8 mouse cellular contexts compared by ENCODE assay signal in genomic region chr4:133005233-133005632, GRCm38 (mm10). TPM values are rescaled to one million over a fixed set of nuclear protein-coding genes. Genes with fewer than 3 reads are reported as not detected.
A peak's percentile ranks its signal among the peaks of the same experiment; 100 is the strongest.
DNase-seq lines count a peak whose midpoint lies in the region; ATAC-seq and TF ChIP-seq lines count a peak whose summit lies in the region.

No protein-coding gene starts in this region.

- DNase-seq in left cerebral cortex, adult 18-20 months (ENCODE audit: low spot score in 2 of 2), result peak; percentile 64 to 83
- DNase-seq in left cerebral cortex, adult 11 months (ENCODE audit: low spot score), result no peak
- peak; percentile 83 for DNase-seq in heart, postnatal 0 days (ENCODE audit: low spot score)
- DNase-seq in layer of hippocampus, postnatal 10 days (ENCODE audit: low spot score in 2 of 2), result peak; percentile 84 to 87
- peak; percentile 91 for DNase-seq in midbrain, embryonic 14.5 days
- DNase-seq in testis, postnatal 10 days (ENCODE audit: low spot score), result peak; percentile 84

- H3K27me3 ChIP-seq in heart, postnatal 0 days (ENCODE audit: control insufficient read depth, insufficient read depth, low read length), result no peaks in the 10 kb centered on the region
- H3K27me3 ChIP-seq in midbrain, embryonic 14.5 days (ENCODE audit: control insufficient read depth, insufficient read depth, low read length), result peaks cover 7% of the 10 kb centered on the region

- H3K4me3 ChIP-seq in cortical plate, adult 2 months (ENCODE audit: insufficient read depth, low read length), result no peak overlapping the region
- H3K4me3 ChIP-seq in heart, postnatal 0 days (ENCODE audit: low read depth, low read length), result no peak overlapping the region
- H3K4me3 ChIP-seq in midbrain, embryonic 14.5 days (replicated peaks; ENCODE audit: low read depth, low read length), result no peak overlapping the region

- WGBS in heart, postnatal 0 days, result 5% methylated on average over 3 of the region's 3 CpGs
- WGBS in midbrain, embryonic 14.5 days, result 3% methylated on average over 3 of the region's 3 CpGs

- H3K36me3 ChIP-seq in heart, postnatal 0 days (replicated peaks; ENCODE audit: control insufficient read depth, insufficient read depth, low read length), result no peaks in the 10 kb centered on the region
- no peaks in the 10 kb centered on the region for H3K36me3 ChIP-seq in midbrain, embryonic 14.5 days (ENCODE audit: control insufficient read depth, insufficient read depth, low read length)

- H3K9me3 ChIP-seq in heart, postnatal 0 days (replicated peaks; ENCODE audit: control insufficient read depth, low read length), result no peaks in the 10 kb centered on the region
- no peaks in the 10 kb centered on the region for H3K9me3 ChIP-seq in midbrain, embryonic 14.5 days (ENCODE audit: control insufficient read depth, low read length)

- no peak for TF ChIP-seq EP300 in heart, postnatal 0 days (IDR thresholded peaks at IDR 0.05; ENCODE audit: low read depth)

- H3K27ac ChIP-seq in cortical plate, adult 2 months (ENCODE audit: insufficient read depth, low read length), result no peak overlapping the region
- H3K27ac ChIP-seq in heart, postnatal 0 days (ENCODE audit: low read depth), result no peak overlapping the region
- no peak overlapping the region for H3K27ac ChIP-seq in midbrain, embryonic 14.5 days (replicated peaks; ENCODE audit: low read depth, low read length)

- peak; percentile 100 for TF ChIP-seq CTCF in cortical plate, adult 2 months (IDR thresholded peaks at IDR 0.05; ENCODE audit: extremely low read depth, insufficient read depth, low read length)
- peak; percentile 100 for TF ChIP-seq CTCF in heart, postnatal 0 days (IDR thresholded peaks at IDR 0.05; ENCODE audit: low read depth)

- no peak overlapping the region for H3K4me2 ChIP-seq in heart, postnatal 0 days (ENCODE audit: low read depth, low read length)
- no peak overlapping the region for H3K4me2 ChIP-seq in midbrain, embryonic 14.5 days (ENCODE audit: low read length)

- no peak overlapping the region for H3K9ac ChIP-seq in heart, postnatal 0 days (replicated peaks; ENCODE audit: low read depth, low read length)
- H3K9ac ChIP-seq in midbrain, embryonic 14.5 days (replicated peaks; ENCODE audit: low read length), result no peak overlapping the region

- no peaks in the 10 kb centered on the region for H3K4me1 ChIP-seq in cortical plate, adult 2 months (ENCODE audit: control insufficient read depth, insufficient read depth, low read length)
- H3K4me1 ChIP-seq in heart, postnatal 0 days (ENCODE audit: control insufficient read depth, insufficient read depth), result peaks cover 9% of the 10 kb centered on the region; the same call in 1 of the 2 replicates
- H3K4me1 ChIP-seq in midbrain, embryonic 14.5 days (ENCODE audit: control insufficient read depth, insufficient read depth, low read length), result peaks cover 12% of the 10 kb centered on the region

- peak; percentile 46 for ATAC-seq in activated CD4-positive, CD25-positive, alpha-beta regulatory T cell, adult 4 months
- peak; percentile 30; the same call in 1 of the 2 replicates for ATAC-seq in heart, postnatal 0 days (ENCODE audit: insufficient read depth, low read depth)
- ATAC-seq in midbrain, embryonic 14.5 days (ENCODE audit: low FRiP score, low TSS enrichment), result peak; percentile 48; the same call in 1 of the 2 replicates

- no peak for TF ChIP-seq POLR2A in cortical plate, adult 2 months (IDR thresholded peaks at IDR 0.05; ENCODE audit: extremely low read depth, insufficient read depth, low read length)

RNA-seq across cellular contexts. Expression of gene Ahdc1, which starts 5.8 kb away (rescaled TPM):
- total RNA-seq in left cerebral cortex, adult 18-20 months (2021), result 100 to 1,000 TPM; 108 to 121 TPM
- 1 to 10 TPM; 2.1 TPM for polyA plus RNA-seq in activated CD4-positive, CD25-positive, alpha-beta regulatory T cell, adult 4 months (2017; shearing (Covaris generic))
- polyA plus RNA-seq in cortical plate, adult 2 months (2012; rRNA removed), result 23.8 and 26.4 TPM in 2 replicates
- 40.5 and 57.2 TPM in 2 replicates for total RNA-seq in heart, postnatal 0 days (2014; rRNA removed; ENCODE audit: low replicate concordance)
- polyA plus RNA-seq in heart, postnatal 0 days (2015; fragmentation: Nextera tagmentation; extraction: Ambion mirVana), result 4.6 and 5.2 TPM in 2 replicates
- total RNA-seq in layer of hippocampus, postnatal 10 days (2021), result 100 to 1,000 TPM in 1 of 2 experiments, 10 to 100 TPM in 1; 98.1 to 103 TPM
- 13.0 and 15.3 TPM in 2 replicates for polyA plus RNA-seq in midbrain, embryonic 14.5 days (2014; fragmentation: Nextera tagmentation; extraction: Ambion mirVana)

RNA-seq across cellular contexts. Expression of gene Fgr, which starts 31.3 kb away (rescaled TPM):
- under 1 TPM; 0.26 to 0.59 TPM for total RNA-seq in left cerebral cortex, adult 18-20 months (2021)
- 1 to 10 TPM; 4.2 TPM for polyA plus RNA-seq in activated CD4-positive, CD25-positive, alpha-beta regulatory T cell, adult 4 months (2017; shearing (Covaris generic))
- polyA plus RNA-seq in cortical plate, adult 2 months (2012; rRNA removed), result 0.11 and 0.15 TPM in 2 replicates
- total RNA-seq in heart, postnatal 0 days (2014; rRNA removed; ENCODE audit: low replicate concordance), result 0.04 and 0.19 TPM in 2 replicates
- 0.31 and 0.37 TPM in 2 replicates for polyA plus RNA-seq in heart, postnatal 0 days (2015; fragmentation: Nextera tagmentation; extraction: Ambion mirVana)
- total RNA-seq in layer of hippocampus, postnatal 10 days (2021), result under 1 TPM; 0.13 to 0.46 TPM
- polyA plus RNA-seq in midbrain, embryonic 14.5 days (2014; fragmentation: Nextera tagmentation; extraction: Ambion mirVana), result 0.08 TPM in 1 of 2 replicates, not detected in the other
